Comparison of ENCODE assay signal across 15 mouse cellular contexts in genomic region chr1:54825718-54826425, GRCm38 (mm10).
DNase-seq lines count a peak whose midpoint lies in the region; ATAC-seq lines count a peak whose summit lies in the region.
"Had no signal": no experiment of that assay in that cellular context is flagged by ENCODE, and none has a peak within 500 bp of the region (broad histone marks: within the 10 kb centered on the region; RNA-seq: fewer than 3 reads in every experiment).

No protein-coding gene starts in this region.

- no peak overlapping the region for H3K4me2 ChIP-seq in heart, embryonic 14.5 days (ENCODE audit: low read length)
- H3K4me2 ChIP-seq in limb, embryonic 12.5 days: no peak overlapping the region
- H3K4me2 ChIP-seq: forebrain, embryonic 12.5 days; liver, embryonic 15.5 days; neural tube, embryonic 15.5 days had no signal

- DNase-seq in heart, adult 9 months (ENCODE audit: low spot score in 2 of 2): no peak
- DNase-seq in limb, embryonic 10.5 days (ENCODE audit: low spot score): no peak
- peak; percentile 11 for DNase-seq in MEL-GATA-1-ER (ENCODE audit: extremely low read depth, low read depth)
- no peak for DNase-seq in right cerebral cortex, postnatal 36 days (ENCODE audit: low spot score in 2 of 2)
- no peak for DNase-seq in layer of hippocampus, adult 18-20 months (ENCODE audit: low spot score in 2 of 2)
- DNase-seq: cerebellum, adult 8-10 months; thymus, postnatal 36 days had no signal

- H3K4me1 ChIP-seq in heart, embryonic 14.5 days (ENCODE audit: control insufficient read depth in 2 of 2, insufficient read depth in 2 of 2, low read length in 2 of 2): peaks cover 24 to 38% of the 10 kb centered on the region in 2 experiments
- peaks cover 7% of the 10 kb centered on the region; the same call in 1 of the 2 replicates for H3K4me1 ChIP-seq in limb, embryonic 12.5 days (replicated peaks)
- H3K4me1 ChIP-seq in limb, embryonic 10.5 days: peaks cover 16% of the 10 kb centered on the region
- peaks cover 25% of the 10 kb centered on the region for H3K4me1 ChIP-seq in brown adipose tissue, adult 24 weeks (ENCODE audit: control insufficient read depth, insufficient read depth, insufficient read length, low read length)

- ATAC-seq in heart, embryonic 14.5 days (ENCODE audit: insufficient number of reproducible peaks, insufficient read depth, low FRiP score, low read depth): no peak
- ATAC-seq in limb, embryonic 12.5 days (ENCODE audit: insufficient number of reproducible peaks, insufficient read depth, low FRiP score, low TSS enrichment, low read depth): 0 out of 2 replicates have a peak, but pooled peaks have one; percentile 20

- H3K4me3 ChIP-seq in heart, embryonic 14.5 days (ENCODE audit: control insufficient read depth in 1 of 2, insufficient read depth in 1 of 2, low read depth in 1 of 2, low read length in 2 of 2): no peak overlapping the region
- no peak overlapping the region for H3K4me3 ChIP-seq in limb, embryonic 12.5 days (replicated peaks)
- no peak overlapping the region for H3K4me3 ChIP-seq in limb, embryonic 10.5 days
- H3K4me3 ChIP-seq in brown adipose tissue, adult 24 weeks (ENCODE audit: insufficient read depth, low read depth, low read length): no peak overlapping the region
- H3K4me3 ChIP-seq: forebrain, embryonic 12.5 days; liver, embryonic 15.5 days; megakaryocyte, embryonic 14.5 days; neural tube, embryonic 15.5 days had no signal

- no peak overlapping the region for H3K9ac ChIP-seq in heart, embryonic 14.5 days (ENCODE audit: low read length)
- no peak overlapping the region for H3K9ac ChIP-seq in limb, embryonic 12.5 days (replicated peaks)
- H3K9ac ChIP-seq: forebrain, embryonic 12.5 days; liver, embryonic 15.5 days; neural tube, embryonic 15.5 days had no signal

- peak overlapping the region; percentile 13 to 82; a peak in 3 of 4 replicates for H3K27ac ChIP-seq in heart, embryonic 14.5 days (replicated peaks in 1 of 2; ENCODE audit: control insufficient read depth in 1 of 2, insufficient read depth in 1 of 2, low read depth in 2 of 2, low read length in 2 of 2)
- H3K27ac ChIP-seq in limb, embryonic 12.5 days: no peak overlapping the region
- no peak overlapping the region for H3K27ac ChIP-seq in limb, embryonic 10.5 days
- H3K27ac ChIP-seq in brown adipose tissue, adult 24 weeks (replicated peaks; ENCODE audit: low read depth, low read length): peak overlapping the region; percentile 53
- H3K27ac ChIP-seq: forebrain, embryonic 12.5 days; liver, embryonic 15.5 days; neural tube, embryonic 15.5 days had no signal

- H3K27me3 ChIP-seq in heart, embryonic 14.5 days (ENCODE audit: control insufficient read depth, insufficient read depth, low read length): no peaks in the 10 kb centered on the region
- no peaks in the 10 kb centered on the region for H3K27me3 ChIP-seq in limb, embryonic 12.5 days
- no peaks in the 10 kb centered on the region for H3K27me3 ChIP-seq in limb, embryonic 10.5 days (ENCODE audit: low read depth, poor library complexity, severe bottlenecking)
- H3K27me3 ChIP-seq: forebrain, embryonic 12.5 days; liver, embryonic 15.5 days; megakaryocyte, embryonic 14.5 days; neural tube, embryonic 15.5 days had no signal

- WGBS in heart, embryonic 14.5 days: 61% methylated on average over 6 of the region's 6 CpGs
- WGBS in limb, embryonic 12.5 days: 78% methylated on average over 6 of the region's 6 CpGs
- 71% methylated on average over 6 of the region's 6 CpGs for WGBS in limb, embryonic 10.5 days

- H3K36me3 ChIP-seq in heart, embryonic 14.5 days (ENCODE audit: control insufficient read depth, insufficient read depth, low read length): no peaks in the 10 kb centered on the region
- H3K36me3 ChIP-seq in limb, embryonic 12.5 days: no peaks in the 10 kb centered on the region
- no peaks in the 10 kb centered on the region for H3K36me3 ChIP-seq in limb, embryonic 10.5 days
- H3K36me3 ChIP-seq: forebrain, embryonic 12.5 days; G1E; liver, embryonic 15.5 days; neural tube, embryonic 15.5 days had no signal

- no peaks in the 10 kb centered on the region for H3K9me3 ChIP-seq in heart, embryonic 14.5 days (ENCODE audit: control insufficient read depth, low read length)
- no peaks in the 10 kb centered on the region for H3K9me3 ChIP-seq in limb, embryonic 12.5 days
- H3K9me3 ChIP-seq in limb, embryonic 10.5 days (replicated peaks): no peaks in the 10 kb centered on the region
- H3K9me3 ChIP-seq: forebrain, embryonic 12.5 days; G1E; liver, embryonic 15.5 days; megakaryocyte, embryonic 14.5 days; neural tube, embryonic 15.5 days had no signal

Comparison
In these comparisons a context has a peak if more than half of its experiments do, and no peak if none do; other contexts are left out.
1. H3K27ac ChIP-seq: peak in heart, embryonic 14.5 days (2 of 2) and brown adipose tissue, adult 24 weeks (single experiment); none in limb, embryonic 12.5 days (single experiment) and limb, embryonic 10.5 days (single experiment).